Mouse (Mus musculus) erythroblast, adult 5-6 weeks (primary cell): ENCODE measurements around the gene Alox12b. TPM values are rescaled to one million over a fixed set of nuclear protein-coding genes. Genes with fewer than 3 reads are reported as not detected.

Experiments
- ATAC-seq: replicated peaks from 2 replicates; pipeline ENCODE4 v1.8.0; 2016; ENCODE audit warnings: moderate number of reproducible peaks, mild to moderate bottlenecking, moderate TSS enrichment, inconsistent platforms; ENCODE audit not compliant: poor library complexity, low FRiP score, severe bottlenecking
- total RNA-seq, 2 experiments: library from RNA; stranded (forward) in 1 of 2; stranded (reverse) in 1 of 2; fragments of 150-400 nt in 1 of 2; fragments of 200-764, 138-1000 nt in 1 of 2; gene quantifications; 2 replicates each; pipeline versions ENCODE4 v1.2.3 to v1.2.4; 2015 to 2017; ENCODE audit warnings: low replicate concordance in 2 of 2

Gene Alox12b
- total RNA-seq (2015; ENCODE audit: low replicate concordance): not detected in 2 replicates
- total RNA-seq (2017; ENCODE audit: low replicate concordance): not detected in 2 replicates

- ATAC-seq: no peak
These were observed at the start of gene Alox12b for GRCm38 (mm10) chr11:69156800-69157199. Gene Alox12b, plus strand, starts transcription at chr11:69156989.

DNA sequence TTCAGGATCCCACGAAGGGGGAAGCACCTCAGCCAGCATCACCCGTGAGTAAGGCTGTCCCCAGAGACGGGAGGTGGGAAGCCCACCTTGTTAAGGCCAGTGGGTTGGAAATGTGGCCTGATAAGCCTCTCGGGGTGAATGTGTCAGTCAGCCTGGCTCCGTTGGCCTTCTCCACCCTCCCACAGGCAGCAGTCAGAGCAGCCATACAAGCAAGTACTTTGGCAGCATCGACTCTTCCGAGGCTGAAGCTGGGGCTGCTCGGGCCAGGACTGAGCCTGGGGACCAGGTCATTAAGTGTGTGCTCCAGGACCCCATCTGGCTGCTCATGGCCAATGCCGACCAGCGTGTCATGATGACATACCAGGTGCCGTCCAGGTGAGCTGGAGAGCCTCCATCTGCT is 49.1 kb upstream of the Alox12b start:
- ATAC-seq: no peak

GRCm38 (mm10) chr11:69108223-69108622 is 48.6 kb upstream of the Alox12b start:
- no peak for ATAC-seq

DNA sequence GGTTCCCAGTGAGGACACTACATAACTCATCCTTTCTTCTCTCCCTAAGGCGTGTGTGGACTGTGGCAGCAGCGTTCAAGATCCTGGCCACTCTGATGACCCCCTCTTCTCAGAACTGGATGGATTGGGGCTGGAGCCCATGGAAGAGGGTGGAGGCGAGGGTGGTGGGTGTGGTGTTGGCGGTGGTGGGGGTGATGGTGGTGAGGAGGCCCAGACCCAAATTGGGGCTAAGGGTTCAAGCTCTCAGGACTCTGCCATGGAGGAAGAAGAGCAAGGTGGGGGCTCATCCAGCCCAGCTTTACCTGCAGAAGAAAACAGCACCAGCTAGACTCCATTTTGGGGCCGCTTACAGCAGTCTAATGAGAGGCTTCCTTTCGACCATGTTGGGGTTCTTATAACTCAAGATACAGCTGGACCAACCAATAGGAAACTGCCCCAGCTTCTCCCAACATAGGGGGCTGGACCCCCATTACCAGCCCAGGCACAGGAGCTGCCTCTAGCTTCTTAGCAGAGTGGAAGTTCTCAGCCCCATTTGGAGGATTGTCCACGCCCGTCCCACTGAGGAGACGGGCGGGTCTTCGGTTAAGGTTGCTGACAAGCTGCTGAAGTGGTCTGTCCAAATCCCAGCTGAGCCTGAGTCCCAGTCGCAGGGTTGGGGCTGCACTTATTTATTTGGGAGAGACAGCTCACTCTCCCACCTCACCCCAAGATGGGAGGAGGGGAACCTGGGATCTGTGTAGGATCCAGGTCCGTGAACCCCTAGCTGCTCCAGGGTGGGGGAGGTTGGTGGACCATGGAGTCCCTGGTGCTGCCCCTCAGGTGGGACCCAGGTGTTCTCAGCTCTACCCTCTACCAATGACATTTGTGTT is 47.5 kb upstream of the Alox12b start:
- ATAC-seq: no peak

DNA sequence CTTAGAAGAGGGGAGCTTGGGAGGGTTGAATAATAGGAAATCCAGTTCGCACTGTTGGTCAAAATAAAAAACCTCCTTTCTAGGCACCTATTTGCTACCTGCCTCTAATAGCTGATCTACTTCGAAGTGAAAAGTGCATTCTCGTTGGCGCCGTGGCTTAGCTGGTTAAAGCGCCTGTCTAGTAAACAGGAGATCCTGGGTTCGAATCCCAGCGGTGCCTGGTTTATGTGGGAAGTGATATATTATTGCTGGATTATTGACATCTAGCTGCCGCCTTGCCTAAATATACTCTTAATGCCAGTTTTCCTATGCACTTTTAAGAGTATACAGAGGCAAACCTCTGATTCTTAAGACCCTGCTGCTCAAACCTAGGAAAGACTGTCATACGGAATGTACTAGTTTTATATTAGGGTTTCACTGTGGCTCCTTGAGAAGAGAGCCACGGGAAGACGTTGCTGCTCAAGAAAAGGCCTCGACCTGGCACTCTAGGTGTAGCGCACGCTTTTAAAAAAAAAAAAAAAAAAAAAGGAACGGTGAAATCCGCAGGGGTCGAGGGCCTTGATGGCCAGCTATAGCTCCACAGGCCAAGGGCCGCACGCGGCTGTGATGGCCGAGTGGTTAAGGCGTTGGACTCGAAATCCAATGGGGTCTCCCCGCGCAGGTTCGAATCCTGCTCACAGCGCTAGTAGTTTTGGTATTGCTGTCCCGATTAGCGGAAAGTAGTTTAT is 46.3 kb upstream of the Alox12b start:
- ATAC-seq: peak; percentile 70

GRCm38 (mm10) chr11:69111051-69111810 is 45.6 kb upstream of the Alox12b start:
- ATAC-seq: peak; percentile 18; the same call in 1 of the 2 replicates

- no peak for ATAC-seq
These were observed 44.9 kb upstream of the Alox12b start for GRCm38 (mm10) chr11:69111865-69112264.

GRCm38 (mm10) chr11:69114018-69114417 is 42.8 kb upstream of the Alox12b start:
- ATAC-seq: no peak

DNA sequence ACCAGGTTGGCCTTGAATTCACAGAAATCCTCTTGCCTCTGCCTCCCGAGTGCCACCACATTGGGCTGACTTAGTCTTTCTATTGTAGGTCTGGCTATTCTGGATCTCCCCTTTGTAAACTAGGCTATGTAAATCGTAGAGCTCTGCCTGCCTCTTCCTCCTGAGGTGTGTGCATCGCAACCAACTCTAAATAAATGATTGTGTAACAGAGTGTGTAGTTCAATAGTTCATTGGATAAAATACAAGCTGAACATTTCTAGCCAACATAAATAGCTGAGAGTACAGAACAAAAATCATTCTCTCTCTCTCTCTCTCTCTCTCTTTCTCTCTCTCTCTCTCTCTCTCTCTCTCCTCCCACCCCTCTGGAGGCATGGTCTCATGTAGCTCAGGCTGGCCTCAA is 42.2 kb upstream of the Alox12b start:
- no peak for ATAC-seq

DNA sequence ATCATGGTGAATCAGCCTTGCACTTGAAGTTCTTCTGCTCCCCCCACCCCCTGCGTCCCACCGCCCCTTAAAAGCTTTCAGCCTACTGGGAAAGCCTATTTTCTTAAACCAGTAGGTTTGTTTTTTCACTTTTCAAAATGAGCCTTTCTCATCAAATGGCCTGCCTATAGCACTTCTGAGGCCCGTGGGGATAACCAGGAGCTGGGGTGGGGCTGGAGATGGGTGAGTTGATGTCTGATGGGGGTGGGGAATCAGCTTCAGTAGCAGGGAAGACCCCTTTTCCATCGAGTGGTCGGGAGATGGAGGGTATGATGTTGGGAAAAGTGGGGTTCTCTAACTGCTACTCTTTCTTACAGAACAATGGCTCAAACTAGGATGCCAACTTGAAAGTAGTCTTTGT is 39.9 kb upstream of the Alox12b start:
- no peak for ATAC-seq

DNA sequence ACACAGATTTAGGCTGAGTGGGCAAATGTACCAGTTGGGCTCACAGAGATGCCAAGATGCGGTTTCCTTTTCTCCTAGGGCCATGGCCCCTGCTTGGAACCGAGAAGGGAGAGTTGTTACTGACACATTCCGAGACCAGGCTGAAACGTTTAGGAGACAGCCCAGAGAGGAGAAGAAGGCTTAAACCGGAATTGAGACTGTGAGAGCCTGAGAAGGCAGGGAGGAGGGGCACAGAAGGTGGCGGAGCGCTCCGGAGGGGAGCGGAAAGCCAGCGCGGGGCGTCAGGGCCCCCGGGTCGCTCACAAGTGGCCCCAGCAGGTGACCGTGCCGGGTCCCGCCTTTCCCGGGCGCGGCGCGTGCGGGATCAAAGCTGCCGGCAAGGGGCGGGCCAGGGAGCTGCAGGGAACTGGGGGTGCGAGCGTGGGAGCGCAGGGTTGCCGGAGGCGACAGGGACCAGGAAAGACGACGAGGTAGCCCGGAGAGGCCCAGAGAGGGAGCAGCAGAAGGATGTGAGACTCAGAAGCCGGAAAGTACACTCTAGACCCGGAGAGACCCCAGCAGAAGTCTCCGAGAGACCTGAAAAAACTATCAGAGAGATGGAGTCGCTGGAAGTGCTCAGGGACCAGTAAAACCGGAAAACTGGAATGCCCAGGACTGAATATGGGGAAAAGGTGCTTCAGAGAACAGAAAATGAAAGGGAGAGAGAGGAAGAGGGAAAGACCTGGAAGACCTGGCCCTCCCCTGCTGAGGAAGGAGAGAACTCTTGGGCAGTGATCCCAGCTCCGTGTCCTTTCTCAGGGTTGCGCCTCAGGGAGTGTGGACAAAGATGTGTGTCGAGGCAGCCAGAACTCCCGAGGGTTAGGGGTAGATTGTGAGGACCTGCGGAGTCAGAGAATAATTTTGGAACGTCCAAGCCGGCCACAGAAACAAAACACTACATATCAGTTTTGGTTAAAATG is 38.8 kb upstream of the Alox12b start:
- ATAC-seq: peak; percentile 41

DNA sequence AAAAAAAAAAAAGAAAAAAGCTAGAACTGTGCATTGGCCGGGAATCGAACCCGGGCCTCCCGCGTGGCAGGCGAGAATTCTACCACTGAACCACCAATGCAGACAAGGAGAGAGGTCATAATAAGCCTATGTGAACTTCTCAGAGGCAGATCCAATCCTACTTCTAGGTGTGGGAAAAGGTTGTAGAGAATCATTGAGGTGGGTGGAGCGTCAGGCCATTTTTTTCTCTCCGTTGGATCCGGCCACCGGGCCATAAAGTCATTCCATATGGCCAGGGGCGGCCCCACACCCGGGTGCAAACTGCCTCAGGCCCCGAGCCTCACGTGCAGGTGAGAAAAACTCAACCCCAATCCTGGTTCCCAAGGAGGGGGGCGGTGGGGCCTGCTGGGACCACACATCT is 38.0 kb upstream of the Alox12b start:
- peak; percentile 36 for ATAC-seq

DNA sequence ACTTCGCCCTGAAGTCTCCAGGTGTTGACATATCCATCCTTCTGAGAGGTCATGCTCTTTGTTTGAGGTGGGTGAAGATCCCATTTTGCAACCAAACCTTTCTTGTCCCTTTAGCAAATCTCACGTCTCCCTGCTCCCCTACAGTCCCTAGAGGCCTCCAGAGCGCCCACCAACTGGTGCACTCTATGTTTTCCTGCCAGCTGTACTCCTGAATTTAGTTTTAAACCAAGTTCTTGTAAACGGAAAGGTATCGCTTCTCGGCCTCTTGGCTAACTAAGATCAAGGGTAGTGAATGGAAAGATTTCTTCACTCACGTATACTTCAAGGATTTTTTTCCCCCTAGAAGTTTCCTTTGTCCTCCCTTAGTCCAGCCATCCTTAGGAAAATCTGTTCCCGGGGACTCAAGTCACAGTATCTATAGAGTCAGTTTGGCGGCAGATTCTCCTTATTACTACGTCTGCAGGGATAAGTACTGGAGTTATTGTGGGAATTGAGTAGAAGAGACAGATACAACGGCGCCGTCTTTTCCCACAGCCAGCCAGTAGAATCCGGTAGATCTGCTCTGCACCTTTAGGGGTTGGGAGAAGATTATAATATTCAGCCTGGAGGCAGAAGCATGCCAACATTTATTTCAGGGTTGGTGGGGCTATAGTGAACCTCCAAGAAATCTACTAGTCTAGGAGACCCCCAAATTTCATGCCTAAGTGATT is 37.2 kb upstream of the Alox12b start:
- ATAC-seq: no peak

- no peak for ATAC-seq
These were observed 36.4 kb upstream of the Alox12b start, which contains the start of gene Hes7 for GRCm38 (mm10) chr11:69120221-69121000. Gene Hes7, plus strand, starts transcription at chr11:69120404.

- ATAC-seq: no peak
These were observed 35.6 kb upstream of the Alox12b start for GRCm38 (mm10) chr11:69121001-69121740.

GRCm38 (mm10) chr11:69121741-69122335 is 35.0 kb upstream of the Alox12b start:
- ATAC-seq: no peak
